Mouse (Mus musculus) activated CD4-positive, CD25-positive, alpha-beta regulatory T cell, adult 4 months (primary cell): Measurements from ENCODE around the gene Ccdc34. TPM values are rescaled to one million over a fixed set of nuclear protein-coding genes. Genes with fewer than 3 reads are reported as not detected.

Experiments
- ATAC-seq: one replicate; pipeline ENCODE4 v1.8.0; 2017
- polyA plus RNA-seq, 2 experiments: library from polyadenylated mRNA; unstranded; fragments of 100-300 nt; shearing (Covaris generic); gene quantifications; one replicate each; pipeline ENCODE4 v1.2.1; 2017

Gene Ccdc34
- polyA plus RNA-seq, 2 experiments from 2014 or later = 8.5 to 9.7 TPM

DNA sequence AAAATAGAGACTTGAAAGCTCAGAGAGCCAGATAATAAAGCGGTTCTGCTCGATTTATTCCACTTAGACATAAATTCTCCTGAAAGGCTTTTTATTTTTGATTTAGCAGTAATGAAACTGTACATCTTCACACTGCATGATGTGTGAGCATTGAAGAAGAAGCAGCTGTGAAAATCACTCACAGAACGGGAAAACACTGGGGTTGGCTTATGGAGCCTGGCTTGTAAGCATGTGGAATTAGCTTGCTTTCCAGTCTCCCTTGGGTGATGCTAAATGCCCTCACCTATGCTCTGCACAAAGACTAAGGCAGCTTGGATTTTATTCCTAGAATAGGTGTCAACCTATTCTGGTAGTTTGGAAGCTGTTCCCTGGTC lies 198.1 kb downstream of the Ccdc34 start:
- ATAC-seq = no peak

DNA sequence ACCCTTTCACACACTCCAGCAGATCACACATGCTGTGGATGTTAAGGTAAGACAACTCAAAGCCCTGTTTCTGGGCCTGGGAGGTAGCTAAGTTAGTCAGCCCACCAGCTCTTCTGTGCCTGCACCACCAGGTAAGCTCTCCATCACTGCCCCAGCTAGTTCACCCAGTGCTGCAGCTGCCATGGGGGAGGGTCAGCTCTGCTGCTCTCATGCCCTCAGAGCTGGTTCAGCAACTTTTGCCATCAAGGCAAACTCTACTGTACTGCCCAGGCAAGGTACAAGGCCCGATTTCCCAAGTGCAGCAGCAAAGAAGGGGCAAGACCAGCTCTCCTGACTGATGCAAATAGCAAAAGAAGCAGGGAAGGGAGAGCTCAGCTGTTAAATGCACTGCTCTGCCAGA lies 202.9 kb downstream of the Ccdc34 start:
- no peak for ATAC-seq

DNA sequence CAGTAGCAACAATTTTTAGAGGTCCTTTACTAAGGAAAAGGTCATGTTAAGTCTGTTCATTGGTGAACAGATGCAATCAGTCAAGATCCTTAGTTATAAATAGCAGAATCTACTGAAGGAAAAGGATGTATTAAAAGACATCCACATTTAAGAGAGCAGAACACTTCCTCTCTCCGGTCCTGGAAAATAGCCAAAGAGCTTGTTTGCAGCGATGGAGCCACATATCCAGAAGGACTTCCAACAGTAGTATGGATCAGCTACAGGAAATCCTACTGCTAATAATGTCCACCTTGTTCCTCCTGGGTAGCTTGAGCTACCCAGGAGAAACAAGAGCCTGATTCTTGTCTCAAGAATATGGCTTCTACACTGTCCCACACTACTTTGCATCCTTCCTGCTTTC lies 205.2 kb downstream of the Ccdc34 start:
- no peak for ATAC-seq

Other genes with a start within 250 kb of the Ccdc34 start
- 10 to 100 TPM; 53.8 to 62.3 TPM for gene Lin7c, start 127.0 kb upstream of the Ccdc34 start, polyA plus RNA-seq
- under 1 TPM in 1 of 2 experiments, not detected in 1; 0.42 TPM for gene Lgr4, start 100.2 kb upstream of the Ccdc34 start, polyA plus RNA-seq